Mouse (Mus musculus) intestine, embryonic 14.5 days (tissue): ENCODE data around the gene Iqce. TPM values are rescaled to one million over a fixed set of nuclear protein-coding genes. Genes with fewer than 3 reads are reported as not detected.

Source experiments
- ATAC-seq: fragments of 200-750 bp; cut with Nextera tagmentation; replicated peaks from 2 replicates; pipeline ENCODE4 v1.8.0; 2017; ENCODE audit warnings: low read depth, moderate number of reproducible peaks, moderate TSS enrichment, moderate library complexity; ENCODE audit not compliant: low FRiP score, low TSS enrichment
- DNase-seq: peaks from one replicate; pipeline ENCODE4 v3.0.0-alpha.2; 2018; ENCODE audit warnings: low spot score
- H3K27ac ChIP-seq: fragments of 300-500 bp; sonication (generic); 2 replicates; pipeline ENCODE4 v1.5.1; 2014; ENCODE audit warnings: low read depth, mild to moderate bottlenecking, control low read depth
- H3K27me3 ChIP-seq: fragments of 300-500 bp; sonication (generic); replicated peaks from 2 replicates; pipeline ENCODE4 v1.6.1; 2014; ENCODE audit warnings: low read length, control low read depth; ENCODE audit not compliant: control insufficient read depth, insufficient read depth
- H3K36me3 ChIP-seq: fragments of 300-500 bp; sonication (generic); 2 replicates; pipeline ENCODE4 v1.6.1; 2014; ENCODE audit warnings: low read length, control low read depth; ENCODE audit not compliant: control insufficient read depth, insufficient read depth
- H3K4me1 ChIP-seq: fragments of 300-500 bp; sonication (generic); replicated peaks from 2 replicates; pipeline ENCODE4 v1.6.1; 2014; ENCODE audit warnings: low read length, control low read depth, mixed read lengths; ENCODE audit not compliant: control insufficient read depth, insufficient read depth
- H3K4me2 ChIP-seq: fragments of 300-500 bp; sonication (generic); 2 replicates; pipeline ENCODE4 v1.6.1; 2014; ENCODE audit warnings: low read length
- H3K4me3 ChIP-seq: fragments of 300-500 bp; sonication (generic); 2 replicates; pipeline ENCODE4 v1.5.1; 2014; ENCODE audit warnings: low read depth, low read length, control low read depth, mixed read lengths
- H3K9ac ChIP-seq: fragments of 300-500 bp; sonication (generic); 2 replicates; pipeline ENCODE4 v1.6.1; 2014; ENCODE audit warnings: mild to moderate bottlenecking, low read length
- H3K9me3 ChIP-seq: fragments of 300-500 bp; sonication (generic); 2 replicates; pipeline ENCODE4 v1.6.1; 2016; ENCODE audit warnings: low read length, control low read depth; ENCODE audit not compliant: control insufficient read depth
- WGBS: fragments of 180-500 bp; shearing (Covaris S2); extraction: QIAGEN DNeasy Blood & Tissue Kit; methylation state at CpG from one replicate; pipeline ENCODE4 v1.1.7; 2014; 5-methylcytosine and 5-hydroxymethylcytosine counted together
- polyA plus RNA-seq: library from polyadenylated mRNA; unstranded; fragments of >200 nt; fragmentation: Nextera tagmentation; extraction: Ambion mirVana; gene quantifications from 2 replicates; pipeline ENCODE4 v1.2.1, GENCODE M21; 2014

Iqce gene
- polyA plus RNA-seq, 1 experiment from 2014 or later: 24.1 TPM

DNA sequence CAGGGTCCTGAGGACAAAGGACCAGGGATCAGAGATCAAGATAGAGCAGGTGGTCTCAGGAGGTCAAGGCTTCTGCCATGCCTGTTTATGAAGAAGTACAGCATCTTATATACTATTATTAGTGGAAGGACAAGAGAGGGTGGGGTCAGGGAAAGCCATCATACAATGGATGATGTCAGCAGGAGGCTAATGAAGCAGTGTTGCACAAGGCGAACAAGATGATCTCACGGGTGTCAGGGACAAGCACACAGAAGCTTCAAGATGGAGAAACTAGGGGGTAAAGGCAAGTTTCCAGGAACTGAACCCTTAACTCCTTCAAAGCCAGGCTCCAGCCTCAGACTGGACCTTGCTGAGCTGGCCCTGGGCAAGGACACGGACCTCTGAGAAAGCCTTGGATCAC is 19.9 kb upstream of the Iqce start:
- Histone ChIP-seq H3K9me3 (no peaks in the 10 kb centered on the region), H3K36me3 (peaks cover 24% of the 10 kb centered on the region), H3K27me3 (no peaks in the 10 kb centered on the region), H3K9ac (no peak overlapping the region), H3K4me1 (no peaks in the 10 kb centered on the region), H3K27ac (no peak overlapping the region), H3K4me3 (no peak overlapping the region), H3K4me2 (no peak overlapping the region)
- DNase-seq: no peak
- no peak for ATAC-seq
- 86% methylated on average over 3 of the region's 3 CpGs for WGBS

DNA sequence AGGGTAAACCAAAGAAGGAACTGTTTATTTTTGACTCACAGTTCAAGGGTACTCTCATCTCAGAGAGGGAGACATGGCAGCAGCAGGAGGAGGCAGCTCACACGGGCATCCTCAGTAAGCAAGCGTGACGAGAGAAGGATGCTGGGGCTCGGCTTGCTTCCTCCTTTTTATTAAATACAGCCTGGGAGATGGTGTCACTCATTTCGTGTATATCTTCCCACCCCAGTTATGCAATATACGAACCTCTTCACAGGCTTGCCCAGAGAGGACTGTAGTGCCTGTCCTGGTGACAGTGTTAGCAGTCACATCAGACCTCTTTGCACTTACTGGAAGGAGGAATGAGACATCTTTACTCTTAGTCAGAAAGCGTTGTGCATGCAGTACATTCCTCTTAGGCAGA is 18.6 kb upstream of the Iqce start:
- H3K4me3 ChIP-seq: no peak overlapping the region
- H3K9me3 ChIP-seq: no peaks in the 10 kb centered on the region
- H3K4me1 ChIP-seq: no peaks in the 10 kb centered on the region
- H3K27me3 ChIP-seq: no peaks in the 10 kb centered on the region
- WGBS: 79% methylated on average over 7 of the region's 7 CpGs
- H3K4me2 ChIP-seq: no peak overlapping the region
- no peak overlapping the region for H3K9ac ChIP-seq
- no peak for DNase-seq
- H3K36me3 ChIP-seq: peaks cover 38% of the 10 kb centered on the region
- no peak overlapping the region for H3K27ac ChIP-seq
- no peak for ATAC-seq

GRCm38 (mm10) chr5:140711040-140711439 is 8.9 kb upstream of the Iqce start:
- Histone ChIP-seq H3K4me2 (no peak overlapping the region), H3K27ac (no peak overlapping the region), H3K9me3 (no peaks in the 10 kb centered on the region), H3K27me3 (no peaks in the 10 kb centered on the region), H3K36me3 (peaks cover 72% of the 10 kb centered on the region), H3K4me1 (peaks cover under 1% of the 10 kb centered on the region), H3K4me3 (no peak overlapping the region), H3K9ac (no peak overlapping the region)
- WGBS: 83% methylated on average over 5 of the region's 5 CpGs
- ATAC-seq (no peak), DNase-seq (no peak)

- no peaks in the 10 kb centered on the region for H3K9me3 ChIP-seq
- no peak overlapping the region for H3K4me2 ChIP-seq
- WGBS: 93% methylated on average over 6 of the region's 6 CpGs
- DNase-seq: no peak
- H3K27me3 ChIP-seq: no peaks in the 10 kb centered on the region
- no peak overlapping the region for H3K9ac ChIP-seq
- no peak overlapping the region for H3K4me3 ChIP-seq
- peaks cover 64% of the 10 kb centered on the region for H3K36me3 ChIP-seq
- peaks cover 7% of the 10 kb centered on the region for H3K4me1 ChIP-seq
- H3K27ac ChIP-seq: no peak overlapping the region
- no peak for ATAC-seq
Observed at GRCm38 (mm10) chr5:140710315-140710714, 8.1 kb upstream of the Iqce start.

DNA sequence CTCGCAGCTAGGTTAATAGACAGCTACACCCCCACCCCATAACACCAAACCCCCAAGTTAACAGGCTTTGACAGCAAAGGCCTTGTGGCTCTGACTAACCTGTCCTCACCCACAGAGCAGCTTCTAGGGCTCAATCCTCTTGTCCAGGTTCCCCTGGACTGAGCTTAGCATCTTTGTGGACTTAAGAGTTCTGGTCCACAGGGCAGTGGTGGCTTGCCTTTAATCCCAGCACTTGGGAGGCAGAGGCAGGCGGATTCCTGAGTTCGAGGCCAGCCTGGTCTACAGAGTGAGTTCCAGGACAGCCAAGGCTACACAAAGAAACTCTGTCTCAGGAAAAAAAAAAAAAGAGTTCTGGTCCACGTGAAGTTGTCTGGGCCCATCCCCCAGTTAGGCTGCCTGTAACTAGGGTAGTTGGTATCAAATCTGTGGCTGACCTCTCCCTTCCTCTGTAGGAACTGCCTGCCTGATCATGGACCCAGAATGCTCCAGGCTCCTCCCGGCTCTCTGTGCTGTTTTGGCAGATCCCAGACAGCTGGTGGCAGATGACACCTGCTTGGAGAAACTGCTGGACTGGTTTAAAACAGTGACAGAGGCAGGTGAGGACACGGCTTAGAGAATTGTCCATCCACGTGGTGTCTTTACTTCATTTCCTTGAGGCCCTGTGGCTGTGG is 3.5 kb upstream of the Iqce start:
- 49% methylated on average over 7 of the region's 7 CpGs for WGBS
- peak overlapping the region; percentile 80 for H3K4me2 ChIP-seq
- peak overlapping the region; percentile 71; the same call in 1 of the 2 replicates for H3K27ac ChIP-seq
- ATAC-seq (no peak), DNase-seq (no peak)
- peaks cover 30% of the 10 kb centered on the region for H3K4me1 ChIP-seq
- peak overlapping the region; percentile 60 for H3K4me3 ChIP-seq
- peak overlapping the region; percentile 71 for H3K9ac ChIP-seq
- H3K36me3 ChIP-seq: peaks cover 18% of the 10 kb centered on the region
- no peaks in the 10 kb centered on the region for H3K9me3 ChIP-seq
- H3K27me3 ChIP-seq: no peaks in the 10 kb centered on the region

DNA sequence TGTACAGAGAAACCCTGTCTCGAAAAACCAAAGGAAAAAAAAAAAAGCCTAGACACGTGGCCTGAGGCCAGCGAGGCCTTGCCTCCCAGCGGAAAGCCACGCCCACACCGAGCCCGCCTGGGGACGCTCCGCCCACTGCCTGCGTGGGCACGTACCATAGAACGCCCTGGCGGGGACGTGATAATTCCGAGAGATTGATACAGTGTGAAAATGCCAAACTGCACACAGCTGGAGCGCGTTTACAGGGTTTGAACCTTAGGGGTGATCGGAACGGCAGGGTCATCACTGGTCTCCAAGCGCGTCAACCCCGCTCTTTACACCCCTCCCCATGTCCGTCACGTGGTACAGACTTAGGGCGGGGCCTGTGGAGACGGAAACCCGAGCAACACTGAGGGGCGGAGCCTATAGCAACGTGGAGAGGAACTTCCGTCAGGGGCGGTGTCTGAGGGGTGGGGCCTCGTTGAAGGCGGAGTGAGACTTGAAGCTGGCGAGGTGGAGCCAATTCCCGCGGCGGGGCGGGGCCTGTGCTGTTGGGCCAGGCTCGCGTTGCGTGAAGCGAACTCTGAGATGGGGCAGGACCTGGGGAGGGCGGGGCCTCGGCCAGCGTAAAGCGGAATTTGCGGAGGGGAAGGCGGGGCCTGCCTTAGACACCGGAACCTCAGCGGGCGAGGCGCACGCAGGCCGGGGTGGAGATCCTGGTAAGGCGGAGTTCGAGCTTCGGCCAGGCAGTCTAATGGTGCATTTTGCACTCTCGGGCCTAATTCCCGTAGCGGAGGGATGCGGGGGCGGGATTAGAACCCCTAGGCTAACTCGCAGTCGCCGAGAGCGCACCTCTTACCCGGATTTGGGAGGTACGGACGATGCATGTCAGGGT is 2.4 kb upstream of the Iqce start, which contains the start of gene Brat1:
Gene Brat1, plus strand, starts transcription at position 634 of the 874 bp plus-strand sequence.
- Histone ChIP-seq H3K27me3 (no peaks in the 10 kb centered on the region), H3K4me1 (peaks cover 33% of the 10 kb centered on the region), H3K4me3 (peak within 1 kb of the TSS; percentile 60), H3K9me3 (no peaks in the 10 kb centered on the region), H3K4me2 (peak within 1 kb of the TSS; percentile 80), H3K36me3 (peaks cover 7% of the 10 kb centered on the region), H3K9ac (peak within 1 kb of the TSS; percentile 73), H3K27ac (peak within 1 kb of the TSS; percentile 92)
- DNase-seq (peak; percentile 99), ATAC-seq (peak; percentile 91)
- WGBS: under 1% methylated on average over 69 of the region's 69 CpGs

DNA sequence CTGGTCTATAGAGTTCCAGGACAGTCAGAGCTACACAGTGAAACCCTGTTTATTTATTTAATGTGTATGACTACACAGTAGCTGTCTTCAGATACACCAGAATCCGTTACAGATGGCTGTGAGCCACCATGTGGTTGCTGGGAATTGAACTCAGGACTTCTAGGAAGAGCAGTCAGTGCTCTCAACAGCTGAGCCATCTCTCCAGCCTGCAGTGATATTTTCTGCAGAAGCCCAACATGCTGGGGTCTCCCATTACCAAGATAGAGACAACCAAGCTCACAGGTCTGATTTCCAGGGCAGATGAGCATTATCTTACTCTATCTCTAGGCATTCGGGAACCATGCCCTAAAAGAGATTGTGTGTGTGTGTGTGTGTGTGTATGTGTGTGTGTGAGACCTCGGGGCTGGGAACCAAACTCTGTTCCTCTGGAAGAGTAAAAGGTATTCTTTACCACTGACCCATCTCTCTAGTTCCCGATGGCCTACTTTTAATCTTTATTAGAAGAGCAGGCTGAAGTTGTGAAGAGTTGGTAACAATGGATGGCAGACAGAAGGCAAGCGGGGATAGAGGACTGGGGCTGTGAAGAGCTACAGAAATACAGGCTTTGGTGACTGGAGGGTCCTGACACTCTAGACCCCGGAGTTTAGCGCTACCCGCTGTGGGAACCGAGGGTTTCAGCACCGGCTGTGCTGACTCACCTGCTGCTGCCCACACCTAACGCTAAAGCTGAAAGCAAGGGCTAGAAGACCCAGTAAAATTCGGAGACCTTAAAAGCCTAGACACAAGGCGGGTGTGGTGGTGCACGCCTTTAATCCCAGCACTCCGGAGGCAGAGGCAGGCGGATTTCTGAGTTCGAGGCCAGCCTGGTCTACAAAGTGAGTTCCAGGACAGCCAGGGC is 1.6 kb upstream of the Iqce start:
- peaks cover 11% of the 10 kb centered on the region for H3K36me3 ChIP-seq
- H3K27me3 ChIP-seq: no peaks in the 10 kb centered on the region
- WGBS: 33% methylated on average over 17 of the region's 17 CpGs
- peak overlapping the region; percentile 60 for H3K4me3 ChIP-seq
- peak overlapping the region; percentile 37 for H3K4me2 ChIP-seq
- H3K9me3 ChIP-seq: no peaks in the 10 kb centered on the region
- H3K9ac ChIP-seq: no peak overlapping the region; the same call in 1 of the 2 replicates
- DNase-seq: no peak
- ATAC-seq: no peak
- peak overlapping the region; percentile 92 for H3K27ac ChIP-seq
- H3K4me1 ChIP-seq: peaks cover 33% of the 10 kb centered on the region

DNA sequence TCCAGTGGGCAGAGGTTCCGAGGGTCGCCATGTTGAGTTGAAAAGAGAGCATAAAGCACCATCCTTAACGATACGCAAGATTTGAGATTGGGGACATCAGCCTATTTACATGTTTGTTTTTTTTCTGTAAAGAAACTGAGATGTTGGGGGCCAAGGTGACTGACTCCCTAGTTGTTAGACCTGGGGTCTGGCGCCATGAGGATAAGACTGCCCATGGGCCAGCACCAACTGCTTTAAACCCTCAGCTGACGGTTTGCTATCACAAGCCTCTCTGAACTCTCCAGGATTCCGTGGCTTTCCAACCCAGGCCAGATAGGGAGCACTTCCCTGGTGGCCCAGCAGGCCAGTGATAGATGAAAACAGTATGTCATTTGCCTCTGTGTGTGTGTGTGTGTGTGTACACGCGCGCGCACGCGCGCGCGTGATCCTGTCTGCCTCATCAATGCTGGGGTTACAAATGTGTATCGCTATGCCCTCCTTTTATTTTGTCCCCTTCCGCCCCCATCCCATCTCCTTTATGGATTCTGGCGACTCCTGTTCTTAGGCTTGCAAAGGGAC is 519 bp upstream of the Iqce start:
- Histone ChIP-seq H3K9ac (peak overlapping the region; percentile 88), H3K27ac (peak overlapping the region; percentile 84), H3K4me1 (peaks cover 33% of the 10 kb centered on the region), H3K4me2 (peak overlapping the region; percentile 77), H3K4me3 (peak overlapping the region; percentile 90), H3K9me3 (no peaks in the 10 kb centered on the region), H3K27me3 (no peaks in the 10 kb centered on the region), H3K36me3 (peaks cover 11% of the 10 kb centered on the region)
- ATAC-seq (no peak), DNase-seq (no peak)
- 61% methylated on average over 19 of the region's 19 CpGs for WGBS
